Mouse (Mus musculus) gastrocnemius, postnatal 36 days (tissue): Measurements from ENCODE around the gene Mis12. TPM values are rescaled to one million over a fixed set of nuclear protein-coding genes. Genes with fewer than 3 reads are reported as not detected.

Experiments used
- DNase-seq, 2 experiments: peaks; one replicate each; pipeline ENCODE4 v3.0.0; 2022
- intact Hi-C: fragments of 180-260 bp; cut with DNase I; formaldehyde crosslinking; loops from one replicate; pipeline ENCODE4 v1.15.1; 2025
- total RNA-seq, 2 experiments: library from RNA; stranded (reverse); gene quantifications; 2 replicates each; pipeline ENCODE4 v1.2.3; 2021

The Mis12 gene
- total RNA-seq, 2 experiments from 2014 or later, result 3.3 to 4.0 TPM

DNA sequence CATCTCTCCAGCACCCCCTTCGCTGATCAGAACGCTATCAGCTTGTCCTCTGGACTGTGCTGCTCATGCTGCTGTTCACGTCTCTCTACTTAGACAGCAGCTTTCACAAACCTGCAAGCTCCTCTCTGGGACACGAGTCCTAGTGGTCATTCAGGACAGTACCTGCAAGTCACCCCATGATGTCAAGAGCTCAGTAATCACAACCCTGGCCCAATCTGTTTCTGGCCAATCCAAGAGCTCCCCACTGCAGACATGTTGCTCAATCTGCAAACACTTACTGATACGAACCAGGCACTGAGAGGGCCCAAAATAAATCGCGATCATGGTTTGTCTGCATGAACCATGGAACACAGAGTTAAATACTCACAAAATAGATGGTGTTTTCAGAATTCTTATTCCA, 6.7 kb upstream of the Mis12 start:
- intact Hi-C loops, result no loop called here
- DNase-seq, result no peak

DNA sequence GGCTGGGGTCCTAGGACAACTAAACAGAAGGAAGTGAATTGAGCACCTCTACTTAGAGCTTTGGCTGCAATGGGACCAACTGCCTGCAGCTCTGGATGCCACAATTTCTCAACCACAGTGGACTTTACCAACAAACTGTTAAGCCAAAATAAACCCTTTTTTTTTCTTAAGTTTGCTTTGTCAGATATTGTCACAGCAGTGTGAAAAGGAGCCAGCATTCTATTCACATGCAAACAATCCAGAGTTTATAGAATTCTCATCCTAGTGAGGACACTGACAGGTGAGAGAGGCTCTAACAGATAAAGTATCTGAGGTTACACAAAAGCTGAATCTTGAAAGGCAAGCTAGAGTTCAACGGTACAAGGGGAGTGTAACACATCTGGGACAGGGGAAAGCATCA, 2.4 kb upstream of the Mis12 start:
- intact Hi-C loops, result no loop called here
- no peak for DNase-seq

DNA sequence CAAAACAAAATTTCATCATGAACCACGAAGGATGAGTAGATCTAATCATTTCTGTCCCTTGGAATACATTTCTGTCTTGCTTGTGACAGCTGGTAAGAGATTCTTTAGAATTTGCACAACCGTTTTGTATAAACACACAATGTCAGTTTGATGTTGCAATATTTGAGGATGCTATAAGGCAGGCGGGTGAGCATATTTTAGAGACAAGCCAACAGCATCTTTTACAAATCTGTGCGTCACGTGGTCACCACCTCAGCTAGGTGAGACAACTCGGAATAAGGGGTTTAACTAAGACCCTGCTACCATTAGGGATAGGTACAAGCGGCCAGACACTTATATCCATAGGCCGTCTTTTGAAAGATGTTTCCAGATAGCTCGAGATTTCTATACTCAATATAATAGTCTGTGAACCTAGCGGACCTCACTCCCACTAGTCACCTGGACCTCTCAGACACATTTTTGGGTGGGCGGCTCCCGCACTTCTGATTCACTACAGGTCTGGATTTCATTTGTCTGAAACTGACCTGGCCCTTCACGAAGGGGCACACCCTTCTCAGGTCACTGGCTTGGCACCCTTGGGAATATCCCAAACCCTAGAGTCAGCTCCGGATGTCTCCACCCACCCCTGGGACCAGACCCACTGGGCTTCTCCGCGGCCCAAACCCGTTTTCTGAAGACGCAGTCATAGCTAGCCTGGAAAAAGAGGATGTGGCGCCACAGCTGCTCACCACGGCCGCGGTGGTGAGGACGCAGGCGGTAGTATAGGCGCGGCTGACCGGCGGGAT, 803 bp upstream of the Mis12 start:
- intact Hi-C loops, result no loop called here
- DNase-seq, result no peak

DNA sequence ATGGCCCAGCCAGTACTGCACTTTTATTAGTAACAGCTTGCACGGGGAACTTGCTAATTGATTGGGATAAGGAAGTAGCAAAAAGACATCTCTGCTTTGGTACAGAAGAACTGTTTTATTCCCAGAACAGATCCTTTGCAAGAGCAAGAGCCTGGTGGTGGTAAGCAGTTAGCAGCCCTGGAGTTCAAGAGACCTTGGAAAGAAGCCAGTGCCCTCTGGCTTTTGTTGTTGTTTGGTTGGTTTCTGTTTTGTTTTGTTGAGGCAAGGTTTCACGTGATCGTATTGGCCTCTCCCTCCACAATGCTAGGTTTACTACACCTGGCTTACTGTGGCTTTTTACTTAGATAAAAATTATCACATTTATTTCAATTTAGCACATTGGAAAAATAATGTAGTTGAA, 8.9 kb downstream of the Mis12 start:
- intact Hi-C loops, result no loop called here
- no peak for DNase-seq

DNA sequence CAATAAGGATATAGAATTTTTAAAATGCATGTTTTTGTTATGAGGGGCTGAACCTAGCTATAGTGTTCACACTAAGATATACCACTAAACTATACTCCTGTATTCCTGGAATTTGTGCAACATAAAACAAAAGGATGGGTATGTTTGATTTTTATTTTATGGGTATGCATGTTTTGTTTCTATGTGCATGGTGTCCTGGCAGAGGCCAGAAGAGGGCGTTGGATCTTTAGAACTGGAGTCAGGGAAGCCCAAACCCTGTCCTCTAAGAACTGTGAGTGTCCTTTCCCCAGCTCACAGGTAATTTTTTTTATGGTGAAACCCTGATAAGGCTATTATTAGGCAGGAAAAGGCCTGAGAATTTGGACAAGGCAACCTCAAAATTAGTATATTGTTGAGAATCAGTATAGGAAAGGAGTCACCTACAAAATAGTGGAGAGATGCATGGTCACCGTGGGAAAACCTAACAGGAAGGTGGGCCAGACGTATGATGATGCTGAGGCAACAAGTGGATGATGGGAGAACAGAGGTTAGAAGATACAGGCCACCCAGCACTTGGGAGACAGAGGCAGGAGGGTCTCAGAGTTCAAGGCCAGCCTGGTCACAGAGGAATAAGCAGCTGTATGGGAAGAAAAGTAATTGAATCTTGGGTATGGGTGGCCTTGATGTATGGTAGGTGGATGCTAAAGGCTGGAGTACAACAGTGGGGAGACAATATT, 10.2 kb downstream of the Mis12 start:
- DNase-seq, result no peak
- intact Hi-C loops, result no loop called here

DNA sequence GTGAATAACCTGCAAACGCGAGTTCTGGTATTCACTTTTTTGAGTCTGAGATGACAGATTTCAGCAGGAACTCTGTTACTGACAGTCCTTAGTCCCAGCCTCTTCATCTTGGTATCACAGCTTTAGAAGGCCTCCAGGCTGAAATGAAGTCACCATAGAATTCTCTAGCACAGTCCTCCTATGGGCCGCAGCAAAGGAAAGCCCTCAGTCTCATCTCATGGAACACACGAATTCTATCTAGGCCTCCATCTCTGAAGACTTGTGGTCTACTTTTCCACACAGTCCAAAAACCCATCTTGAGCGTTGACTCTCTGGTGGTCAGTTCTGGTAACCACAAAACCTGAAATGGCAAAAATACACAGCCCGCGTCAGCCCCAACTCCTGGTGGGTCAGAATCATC, 12.7 kb downstream of the Mis12 start:
- no peak for DNase-seq
- intact Hi-C loops, result no loop called here

DNA sequence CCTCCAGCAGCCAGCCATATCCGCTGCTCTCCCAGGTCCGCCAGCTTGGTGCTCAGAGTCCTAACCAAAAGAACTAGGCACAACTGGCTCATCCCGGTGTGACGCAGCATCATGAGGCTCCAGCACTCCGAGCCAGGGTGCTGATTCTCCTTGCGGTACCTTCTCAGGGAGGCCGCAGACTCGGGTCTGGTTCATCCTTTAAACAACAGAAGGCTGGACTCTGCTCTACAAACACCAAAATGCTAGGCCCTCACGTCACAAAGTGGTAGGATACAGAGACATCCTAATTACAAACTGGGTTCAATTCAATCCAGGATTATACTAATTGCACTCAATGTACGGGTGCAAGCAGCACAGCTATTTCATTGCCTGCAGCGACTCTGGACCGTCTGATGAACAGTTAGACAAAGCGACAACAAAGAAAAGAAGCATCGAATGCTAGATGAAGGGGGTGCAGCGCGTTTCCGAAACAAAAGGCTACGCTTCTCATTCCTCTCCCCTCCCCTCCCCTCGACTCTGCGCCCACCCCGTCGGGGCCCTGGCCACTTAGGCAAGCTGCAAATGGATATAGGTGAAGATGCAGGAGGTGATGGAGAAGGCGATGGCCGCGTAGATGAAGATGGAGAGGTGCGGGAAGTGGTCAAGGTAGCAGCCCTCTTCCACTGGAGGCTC, 13.2 kb downstream of the Mis12 start:
- intact Hi-C loops, result no loop called here
- no peak for DNase-seq

DNA sequence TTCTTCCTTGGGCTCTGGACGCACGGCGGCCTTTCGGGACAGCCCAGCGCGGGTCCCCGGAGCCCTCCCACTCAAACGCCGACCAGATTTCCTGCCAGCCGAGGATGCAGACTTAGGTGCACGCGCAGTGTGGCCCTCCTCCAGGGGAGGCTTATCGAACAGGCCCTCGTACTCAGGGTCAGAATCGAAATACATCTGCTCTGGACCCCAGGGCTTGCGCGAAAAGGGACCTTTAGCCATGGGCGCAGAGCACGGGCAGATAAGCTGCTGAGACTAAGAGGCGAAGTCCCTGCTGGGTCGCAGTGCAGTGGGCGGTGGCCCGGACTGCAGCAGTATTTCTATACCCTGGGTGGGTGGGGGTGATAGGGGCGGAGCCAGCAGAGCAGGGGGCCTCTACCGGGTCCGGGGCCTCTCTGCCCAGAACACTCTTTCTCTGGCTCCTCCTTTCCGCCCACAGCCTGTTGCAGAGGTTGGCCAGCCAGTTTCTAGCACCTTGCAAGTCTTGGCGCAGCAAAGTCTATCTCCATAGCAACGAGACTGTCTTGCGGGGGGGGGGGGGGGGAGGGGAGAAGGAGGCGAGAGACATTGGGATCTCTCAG, 13.9 kb downstream of the Mis12 start, which contains the start of gene 6330403K07Rik:
TSS of gene 6330403K07Rik (minus strand) at position 351 of the 599 bp plus-strand sequence.
- intact Hi-C loops, result no loop called here
- DNase-seq, result no peak

DNA sequence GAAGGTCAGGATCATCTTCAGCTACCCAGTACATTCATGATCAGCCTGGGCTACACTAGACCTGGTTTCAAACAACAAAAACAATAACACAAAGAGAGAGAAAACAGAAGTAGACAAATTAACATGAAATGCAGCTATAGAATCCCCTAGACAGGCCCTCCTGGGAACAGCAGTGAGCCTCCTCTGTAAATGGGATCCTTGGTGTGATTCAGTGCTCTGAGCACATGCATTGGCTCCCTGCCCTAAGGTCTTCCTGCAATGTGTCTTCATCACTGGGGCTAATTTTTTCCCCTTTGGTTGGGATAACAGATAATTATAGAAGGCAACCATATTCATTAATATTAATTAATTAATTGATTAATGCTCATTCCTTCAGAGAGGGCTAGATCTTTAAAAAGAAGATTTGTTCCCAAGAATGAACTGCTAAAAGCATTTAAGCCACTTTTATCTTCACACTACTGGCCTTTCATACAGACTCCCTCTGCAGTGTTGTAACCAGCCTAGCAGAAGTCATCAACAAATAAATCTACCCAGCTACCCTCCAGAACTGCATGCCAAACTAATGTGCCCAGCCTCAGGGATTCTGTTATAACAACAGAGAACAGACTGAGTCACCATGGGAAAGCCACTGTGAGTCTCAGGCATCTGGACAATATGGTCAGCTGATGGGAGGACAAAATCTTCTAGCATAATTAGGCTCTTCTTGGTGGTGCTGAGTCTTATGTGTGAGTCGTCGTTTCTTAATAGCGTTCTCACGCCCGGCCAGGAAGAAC, 20.3 kb downstream of the Mis12 start:
- no peak for DNase-seq
- intact Hi-C loops, result no loop called here

DNA sequence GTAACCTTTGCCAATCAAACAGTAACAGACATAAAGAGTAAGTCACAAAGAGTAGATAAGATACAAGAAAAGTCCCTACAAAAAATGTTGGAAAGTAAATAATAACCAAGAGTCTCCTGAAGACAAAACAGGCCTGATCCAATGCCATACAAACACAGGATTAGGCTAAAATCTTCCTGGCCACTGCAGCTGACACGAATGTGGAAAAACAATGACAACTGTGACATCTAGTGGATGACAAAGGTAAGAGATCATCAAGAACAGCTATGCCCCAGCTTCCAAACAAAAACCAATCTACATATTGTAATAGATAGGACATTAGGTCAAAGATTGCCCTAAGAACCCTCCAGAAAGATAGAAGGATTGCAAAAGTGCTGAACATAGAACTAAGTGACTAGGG, 33.1 kb downstream of the Mis12 start:
- intact Hi-C loops, result no loop called here
- no peak for DNase-seq

DNA sequence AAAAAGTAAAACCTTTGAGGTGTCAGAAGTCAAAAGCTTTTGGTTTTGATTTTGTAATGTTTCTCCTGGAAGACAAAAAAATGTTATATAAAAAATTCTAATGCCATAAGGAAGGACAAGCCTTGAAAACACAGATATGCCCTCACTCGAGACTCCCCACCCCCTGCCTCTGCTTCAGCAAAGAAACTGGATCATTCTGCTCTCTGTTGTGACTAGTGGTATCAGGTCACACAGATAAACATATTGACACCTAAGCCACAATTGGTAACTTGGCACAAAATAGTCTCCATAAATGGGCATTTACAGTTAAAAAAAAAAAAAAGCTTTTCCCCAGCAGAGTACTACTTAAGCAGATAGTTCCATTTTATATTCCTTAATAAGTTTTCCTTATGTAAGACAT, 56.9 kb downstream of the Mis12 start:
- no peak for DNase-seq
- intact Hi-C loops, result no loop called here

Other genes with a start within 250 kb of the Mis12 start
- not detected for gene Scimp, start 207.0 kb upstream of the Mis12 start, total RNA-seq
- 10 to 100 TPM; 27.0 to 31.3 TPM for gene Rabep1, start 174.8 kb upstream of the Mis12 start, total RNA-seq
- 10 to 100 TPM; 26.5 to 32.2 TPM for gene Nup88, start 49.6 kb upstream of the Mis12 start, total RNA-seq
- gene Rpain, start 49.4 kb upstream of the Mis12 start, total RNA-seq, result 10 to 100 TPM; 11.2 to 13.7 TPM
- gene C1qbp, start 36.6 kb upstream of the Mis12 start, total RNA-seq, result 100 to 1,000 TPM in 1 of 2 experiments, 10 to 100 TPM in 1; 96.4 to 119 TPM
- 1 to 10 TPM; 6.5 to 8.0 TPM for gene Dhx33, start 15.2 kb upstream of the Mis12 start, total RNA-seq
- 10 to 100 TPM; 11.7 to 12.6 TPM for gene Derl2, start 230 bp downstream of the Mis12 start, total RNA-seq
- gene 6330403K07Rik, start 13.9 kb downstream of the Mis12 start, total RNA-seq, result under 1 TPM in 1 of 2 experiments, not detected in 1; 0.17 TPM
- gene Nlrp1a, start 125.1 kb downstream of the Mis12 start, total RNA-seq, result under 1 TPM; 0.22 to 0.38 TPM
- gene Nlrp1b, start 211.1 kb downstream of the Mis12 start, total RNA-seq, result under 1 TPM in 1 of 2 experiments, not detected in 1; 0.07 TPM